Mouse (Mus musculus) midbrain, embryonic 10.5 days (tissue): ENCODE results near the gene Lrrc73. TPM values are rescaled to one million over a fixed set of nuclear protein-coding genes. Genes with fewer than 3 reads are reported as not detected.

Experiments used
- DNase-seq: peaks from one replicate; pipeline ENCODE4 v3.0.0-alpha.2; 2017; ENCODE audit warnings: low spot score
- H3K27ac ChIP-seq: fragments of 300-500 bp; sonication (generic); replicated peaks from 2 replicates; pipeline ENCODE4 v1.5.1; 2016; ENCODE audit warnings: mild to moderate bottlenecking
- H3K27me3 ChIP-seq: fragments of 300-500 bp; sonication (generic); 2 replicates; pipeline ENCODE4 v1.6.1; 2016; ENCODE audit warnings: low read depth, mild to moderate bottlenecking; ENCODE audit not compliant: poor library complexity, severe bottlenecking
- H3K36me3 ChIP-seq: fragments of 300-500 bp; sonication (generic); 2 replicates; pipeline ENCODE4 v1.6.1; 2016; ENCODE audit warnings: mild to moderate bottlenecking, moderate library complexity
- H3K4me1 ChIP-seq: fragments of 300-500 bp; sonication (generic); 2 replicates; pipeline ENCODE4 v1.6.1; 2016
- H3K4me3 ChIP-seq: fragments of 300-500 bp; sonication (generic); 2 replicates; pipeline ENCODE4 v1.5.1; 2016; ENCODE audit warnings: mild to moderate bottlenecking, moderate library complexity
- H3K9me3 ChIP-seq: fragments of 300-500 bp; sonication (generic); replicated peaks from 2 replicates; pipeline ENCODE4 v1.6.1; 2016; ENCODE audit warnings: mild to moderate bottlenecking
- WGBS: fragments of 180-500 bp; shearing (Covaris S2); methylation state at CpG from one replicate; pipeline ENCODE4 v1.1.7; 2016; 5-methylcytosine and 5-hydroxymethylcytosine counted together
- microRNA counts: library from miRNA; unstranded; fragments of <30 nt; microRNA quantifications from one replicate; lab custom pipeline; 2017
- microRNA-seq: library from miRNA; unstranded; fragments of <30 nt; microRNA quantifications from one replicate; pipeline ENCODE4, GENCODE M21; 2017
- polyA plus RNA-seq: library from polyadenylated mRNA; unstranded; fragments of >200 nt; fragmentation: Nextera tagmentation; extraction: Ambion mirVana; gene quantifications from 2 replicates; pipeline ENCODE4 v1.2.1, GENCODE M21; 2016

Lrrc73 gene
- polyA plus RNA-seq, 1 experiment from 2014 or later, result 1.6 TPM

DNA sequence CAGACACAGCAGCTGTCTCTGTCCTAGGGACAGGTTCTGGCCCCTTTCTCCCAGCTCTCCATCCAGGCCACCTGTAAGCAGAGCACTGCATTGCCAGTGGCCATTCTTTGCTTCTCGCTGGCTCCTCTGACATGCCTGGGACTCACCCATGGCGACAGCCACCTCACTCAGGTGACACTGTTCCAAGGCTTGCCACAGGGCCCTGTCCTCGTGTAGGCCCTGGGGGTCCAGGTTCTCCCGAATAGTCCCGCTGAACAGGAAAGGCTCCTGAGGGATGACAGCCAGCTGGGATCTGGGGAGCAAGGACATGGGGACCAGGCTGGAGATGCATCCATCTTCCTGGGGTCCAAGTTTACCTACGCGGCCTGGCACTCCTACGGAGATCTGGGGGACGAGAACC, 50.9 kb downstream of the Lrrc73 start:
- Histone ChIP-seq H3K4me3 (no peak overlapping the region), H3K27me3 (peaks cover 17% of the 10 kb centered on the region), H3K4me1 (peaks cover 3% of the 10 kb centered on the region), H3K36me3 (peaks cover 23% of the 10 kb centered on the region), H3K9me3 (no peaks in the 10 kb centered on the region), H3K27ac (no peak overlapping the region)
- WGBS, result 92% methylated on average over 9 of the region's 9 CpGs
- no peak for DNase-seq

MicroRNAs within 50 kb of the gene (microRNA counts, 519-probe panel; counts per million panel counts)
- not detected for microRNA mmu-miR-693-3p (lab: Ali Mortazavi, UCI)
- microRNA mmu-miR-693-5p (lab: Ali Mortazavi, UCI), result not detected

Small RNA genes within 50 kb of the gene (microRNA-seq; reads per million reads assigned to microRNA genes)
- not detected for gene Mir693

Other genes starting within 250 kb of the Lrrc73 start
- 2.1 and 2.3 TPM in 2 replicates for gene Vegfa, start 221.2 kb upstream of the Lrrc73 start, polyA plus RNA-seq
- gene Mrps18a, start 142.5 kb upstream of the Lrrc73 start, polyA plus RNA-seq, result 143 and 156 TPM in 2 replicates
- gene Rsph9, start 109.3 kb upstream of the Lrrc73 start, polyA plus RNA-seq, result 11.7 and 14.2 TPM in 2 replicates
- gene Mad2l1bp, start 100.0 kb upstream of the Lrrc73 start, polyA plus RNA-seq, result 36.1 and 40.1 TPM in 2 replicates
- gene Gtpbp2, start 92.5 kb upstream of the Lrrc73 start, polyA plus RNA-seq, result 28.2 and 31.0 TPM in 2 replicates
- gene Polh, start 50.9 kb upstream of the Lrrc73 start, polyA plus RNA-seq, result 12.6 and 13.6 TPM in 2 replicates
- gene Xpo5, start 50.7 kb upstream of the Lrrc73 start, polyA plus RNA-seq, result 67.1 and 70.7 TPM in 2 replicates
- 131 and 138 TPM in 2 replicates for gene Polr1c, start 5.5 kb upstream of the Lrrc73 start, polyA plus RNA-seq
- gene Yipf3, start 5.5 kb upstream of the Lrrc73 start, polyA plus RNA-seq, result 71.5 and 75.0 TPM in 2 replicates
- 65.8 and 68.2 TPM in 2 replicates for gene Tjap1, start 29.5 kb downstream of the Lrrc73 start, polyA plus RNA-seq
- 0.68 and 0.78 TPM in 2 replicates for gene Dlk2, start 43.9 kb downstream of the Lrrc73 start, polyA plus RNA-seq
- gene Abcc10, start 74.8 kb downstream of the Lrrc73 start, polyA plus RNA-seq, result 7.6 and 8.9 TPM in 2 replicates
- 7.8 and 9.9 TPM in 2 replicates for gene Zfp318, start 130.2 kb downstream of the Lrrc73 start, polyA plus RNA-seq
- gene Crip3, start 175.4 kb downstream of the Lrrc73 start, polyA plus RNA-seq, result 0.72 and 0.85 TPM in 2 replicates
- not detected in 2 replicates for gene Slc22a7, start 184.9 kb downstream of the Lrrc73 start, polyA plus RNA-seq
- gene Ttbk1, start 234.1 kb downstream of the Lrrc73 start, polyA plus RNA-seq, result 0.81 and 1.8 TPM in 2 replicates
- gene Dnph1, start 243.2 kb downstream of the Lrrc73 start, polyA plus RNA-seq, result 85.2 and 98.4 TPM in 2 replicates